Mouse (Mus musculus): ENCODE data around the gene Foxd1. TPM values are rescaled to one million over a fixed set of nuclear protein-coding genes. Genes with fewer than 3 reads are reported as not detected.

Gene Foxd1
- 1 to 10 TPM; 1.1 to 2.1 TPM for total RNA-seq (2021)

DNA sequence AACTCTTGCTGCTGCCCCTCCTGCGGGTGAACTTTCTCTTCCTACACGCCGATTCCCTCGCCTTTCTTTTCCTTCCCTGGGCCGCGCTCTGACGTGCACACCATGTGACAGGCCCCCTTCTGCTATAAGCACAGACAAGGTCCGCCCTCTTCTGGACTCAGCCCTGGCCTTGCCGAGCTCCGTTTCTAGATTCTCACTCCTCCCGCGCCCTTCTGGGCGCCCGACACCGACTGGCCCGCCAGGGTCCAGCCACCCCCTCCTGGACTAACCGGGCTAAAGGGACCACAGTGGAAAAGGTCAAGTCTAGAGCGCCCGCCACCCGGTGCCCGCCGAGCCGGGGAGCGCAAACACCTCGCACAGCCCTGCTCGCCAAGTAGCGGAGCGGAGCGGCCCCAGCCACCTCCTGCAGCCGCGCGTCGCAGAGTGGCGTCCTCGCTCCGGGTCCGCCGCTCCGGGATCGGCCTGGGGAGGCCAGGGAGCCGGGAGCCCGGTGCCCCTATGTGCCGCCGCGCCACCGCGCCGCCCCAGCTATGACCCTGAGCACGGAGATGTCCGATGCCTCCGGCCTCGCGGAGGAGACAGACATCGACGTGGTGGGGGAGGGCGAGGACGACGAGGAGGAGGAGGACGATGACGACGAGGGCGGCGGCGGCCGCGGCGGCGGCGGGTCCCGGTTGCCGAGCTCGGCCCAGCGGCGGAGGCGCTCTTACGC lies at the start of gene Foxd1:
Gene Foxd1, plus strand, starts transcription at position 153 of the 712 bp plus-strand sequence.
- no peak for DNase-seq (ENCODE audit: low spot score in 2 of 2)
- intact Hi-C loops (cut with DNase I), result loop anchor here (2.0 kb wide), 1 partner anchor 233 kb away; no protein-coding TSS in a partner anchor

DNA sequence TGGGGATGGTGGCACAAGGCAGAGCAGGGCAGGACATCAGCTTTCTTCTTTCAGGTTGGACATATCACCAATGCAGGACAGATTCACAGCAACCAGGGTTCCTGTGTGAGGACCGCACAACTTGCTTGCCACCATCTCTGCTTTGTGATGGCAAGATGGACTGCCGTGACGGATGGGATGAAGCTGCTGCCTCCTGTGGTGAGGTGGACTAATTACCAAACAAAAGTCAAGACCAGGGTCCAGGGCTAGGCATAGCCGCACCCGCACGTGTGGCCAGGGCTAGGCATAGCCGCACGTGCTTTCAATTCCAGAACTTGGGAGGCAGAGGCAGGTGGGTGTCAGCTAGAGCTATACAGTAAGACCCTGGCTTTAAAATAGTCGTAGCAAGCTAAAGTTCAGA lies 48.8 kb upstream of the Foxd1 start:
- no peak for DNase-seq (ENCODE audit: low spot score in 2 of 2)
- intact Hi-C loops (cut with DNase I), result no loop called here

DNA sequence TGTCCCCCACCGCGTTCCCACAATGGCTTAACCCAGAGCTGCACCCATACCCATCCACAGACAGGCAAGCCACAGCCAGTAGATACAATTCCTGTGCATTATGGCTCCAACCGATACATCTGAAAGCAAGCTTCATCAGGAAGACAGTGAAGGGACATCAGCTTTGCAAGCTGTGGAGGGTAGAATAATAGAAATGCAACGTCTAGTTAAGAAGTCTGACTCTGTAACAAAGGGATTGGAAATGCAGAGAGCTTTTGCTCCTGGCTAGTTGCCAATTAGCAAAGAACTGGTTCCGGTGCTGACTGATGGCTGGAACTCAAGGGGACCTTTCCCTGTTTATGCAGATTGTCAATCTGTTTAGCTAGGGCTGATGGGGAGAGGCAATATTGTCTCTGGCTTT lies 47.6 kb upstream of the Foxd1 start:
- intact Hi-C loops (cut with DNase I), result no loop called here
- no peak for DNase-seq (ENCODE audit: low spot score in 2 of 2)

DNA sequence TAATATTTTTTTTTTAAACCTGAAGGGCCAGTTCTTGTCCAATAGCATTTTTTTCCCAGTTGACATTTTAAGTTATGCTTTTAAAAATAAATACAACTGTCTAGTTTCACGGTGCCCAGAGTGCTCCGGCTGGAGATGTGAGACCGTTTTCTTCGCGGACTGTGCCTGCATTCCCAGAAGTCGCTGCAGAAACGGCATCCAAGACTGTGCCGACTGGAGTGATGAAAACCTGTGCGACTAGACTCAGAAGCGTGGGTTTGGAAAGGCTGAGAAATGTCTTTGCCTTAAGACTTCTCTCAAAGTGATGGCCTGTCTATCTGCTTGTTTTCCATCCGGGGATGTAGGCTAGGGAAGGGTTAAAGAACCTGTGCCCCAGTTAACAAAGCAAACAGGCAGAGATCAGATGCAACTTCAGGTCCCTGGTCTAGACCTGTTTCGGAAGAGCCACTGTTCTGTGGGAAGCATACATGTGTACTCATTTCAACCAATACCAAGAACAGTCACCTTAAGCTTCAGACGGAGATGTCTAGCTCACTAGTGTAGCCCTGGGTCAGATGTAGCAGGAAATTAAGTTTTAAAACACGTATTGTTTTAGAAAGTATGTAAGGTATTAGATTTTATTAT lies 47.1 kb upstream of the Foxd1 start:
- intact Hi-C loops (cut with DNase I), result no loop called here
- DNase-seq (ENCODE audit: low spot score in 2 of 2), result peak in 1 of 2 experiments; percentile 9

DNA sequence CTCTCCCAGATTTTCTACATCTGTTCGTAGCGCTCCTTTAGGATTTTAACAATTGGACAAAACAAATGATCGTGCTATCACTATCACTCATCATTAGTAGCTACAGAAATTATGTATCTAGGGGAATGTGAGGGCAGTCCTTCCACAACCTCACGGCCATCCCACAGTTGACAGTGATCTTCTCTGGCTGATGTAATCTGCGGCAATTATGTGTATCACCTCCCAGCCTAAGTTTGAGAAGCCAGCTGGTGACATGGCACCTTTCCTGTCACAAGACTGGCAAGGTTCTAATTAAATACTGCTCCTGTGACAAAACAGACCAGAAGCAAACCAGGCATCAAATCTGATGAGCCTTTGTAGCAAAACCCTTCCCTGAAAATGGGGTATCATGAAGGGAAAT lies 46.0 kb upstream of the Foxd1 start:
- intact Hi-C loops (cut with DNase I), result no loop called here
- DNase-seq (ENCODE audit: low spot score in 2 of 2), result no peak

- intact Hi-C loops (cut with DNase I), result no loop called here
- DNase-seq (ENCODE audit: low spot score in 2 of 2), result no peak
Measured at GRCm38 (mm10) chr13:98308724-98309123, 45.3 kb upstream of the Foxd1 start.

DNA sequence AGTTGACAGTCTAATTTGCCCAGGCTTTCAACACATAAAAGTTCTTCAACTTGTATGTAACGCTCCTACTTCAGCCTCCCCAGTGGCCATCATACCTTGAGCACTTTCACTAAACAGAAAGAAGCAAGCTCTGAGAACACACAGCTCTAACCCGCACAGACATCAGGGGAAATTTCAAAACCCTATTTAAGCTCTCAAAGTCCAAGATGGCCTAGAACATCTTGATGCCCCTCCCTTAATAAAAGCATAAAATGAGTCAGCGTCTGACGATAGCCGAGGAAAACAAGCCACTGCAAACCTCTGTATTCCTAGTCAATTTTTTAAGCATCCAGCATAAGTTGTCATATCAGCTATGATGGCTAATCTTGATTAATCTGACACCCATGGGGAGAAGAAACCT lies 42.4 kb upstream of the Foxd1 start:
- intact Hi-C loops (cut with DNase I), result no loop called here
- DNase-seq (ENCODE audit: low spot score in 2 of 2), result no peak

GRCm38 (mm10) chr13:98313631-98314030 lies 40.4 kb upstream of the Foxd1 start:
- intact Hi-C loops (cut with DNase I), result no loop called here

DNA sequence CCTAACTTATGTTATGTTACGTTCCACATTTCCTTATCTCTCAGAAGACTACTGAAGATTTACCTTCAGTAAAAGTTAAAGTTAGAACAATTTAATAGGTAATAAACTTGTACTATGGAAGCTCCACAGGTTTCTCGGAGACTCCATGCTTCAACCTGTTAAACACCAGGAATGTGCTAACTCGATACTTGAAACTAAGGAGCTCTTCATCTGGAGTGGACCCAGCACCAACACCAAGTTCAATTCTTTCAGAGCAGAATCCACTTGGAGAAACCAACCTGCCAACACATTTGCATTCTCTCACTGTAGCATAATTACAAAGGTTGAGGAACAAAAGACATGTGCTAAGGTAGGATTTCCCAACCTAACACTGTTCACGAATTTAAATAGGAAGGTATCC lies 38.9 kb upstream of the Foxd1 start:
- intact Hi-C loops (cut with DNase I), result loop anchor here (5.0 kb wide), 1 partner anchor 53 kb away; the partner anchor contains the start of genes Ankra2 and Utp15

More at GRCm38 (mm10) chr13:98313631-98314030, 40.4 kb upstream of the Foxd1 start:
- DNase-seq (ENCODE audit: low spot score in 2 of 2), result no peak

GRCm38 (mm10) chr13:98316140-98316479 lies 37.9 kb upstream of the Foxd1 start:
- intact Hi-C loops (cut with DNase I), result loop anchor here (5.0 kb wide), 1 partner anchor 54 kb away; the partner anchor contains the start of genes Ankra2 and Utp15
- DNase-seq (ENCODE audit: low spot score in 2 of 2), result no peak

More for the DNA sequence above, 38.9 kb upstream of the Foxd1 start:
- no peak for DNase-seq (ENCODE audit: low spot score in 2 of 2)

- intact Hi-C loops (cut with DNase I), result loop anchor here (5.0 kb wide), 1 partner anchor 54 kb away; the partner anchor contains the start of genes Ankra2 and Utp15
Measured at GRCm38 (mm10) chr13:98316480-98317245, 37.4 kb upstream of the Foxd1 start, which contains the start of gene Btf3. Gene Btf3, minus strand, starts transcription at chr13:98317006.

GRCm38 (mm10) chr13:98317246-98317677 lies 36.8 kb upstream of the Foxd1 start:
- intact Hi-C loops (cut with DNase I), result loop anchor here (5.0 kb wide), 1 partner anchor 55 kb away; the partner anchor contains the start of genes Ankra2 and Utp15
- DNase-seq (ENCODE audit: low spot score in 2 of 2), result no peak

More at GRCm38 (mm10) chr13:98316480-98317245, 37.4 kb upstream of the Foxd1 start, which contains the start of gene Btf3:
- DNase-seq (ENCODE audit: low spot score in 2 of 2), result peak; percentile 93

GRCm38 (mm10) chr13:98317911-98318310 lies 36.1 kb upstream of the Foxd1 start:
- intact Hi-C loops (cut with DNase I), result loop anchor here (5.0 kb wide), 1 partner anchor 56 kb away; the partner anchor contains the start of genes Ankra2 and Utp15
- DNase-seq (ENCODE audit: low spot score in 2 of 2), result no peak

- DNase-seq (ENCODE audit: low spot score in 2 of 2), result no peak
- intact Hi-C loops (cut with DNase I), result no loop called here
Measured at GRCm38 (mm10) chr13:98325034-98325433, 29.0 kb upstream of the Foxd1 start.

GRCm38 (mm10) chr13:98332106-98332505 lies 21.9 kb upstream of the Foxd1 start:
- intact Hi-C loops (cut with DNase I), result no loop called here
- no peak for DNase-seq (ENCODE audit: low spot score in 2 of 2)

DNA sequence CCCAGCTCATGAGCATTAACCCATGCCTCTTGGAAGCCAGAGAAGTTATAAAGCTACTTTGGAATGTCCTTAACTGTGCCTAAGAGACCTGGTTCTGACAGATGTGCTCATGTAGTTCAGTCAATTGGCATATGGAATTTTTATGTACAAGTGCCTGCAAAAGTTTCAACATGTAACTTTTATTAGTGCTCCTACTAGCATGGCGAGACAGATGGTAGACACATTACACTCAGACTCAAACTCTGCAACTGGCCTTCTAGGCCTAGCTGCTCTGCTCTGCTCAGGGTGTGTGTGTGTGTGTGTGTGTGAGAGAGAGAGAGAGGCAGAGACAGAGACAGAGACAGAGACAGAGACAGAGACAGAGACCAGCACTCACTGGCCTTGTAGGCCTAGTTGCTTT lies 17.8 kb upstream of the Foxd1 start:
- DNase-seq (ENCODE audit: low spot score in 2 of 2), result no peak
- intact Hi-C loops (cut with DNase I), result no loop called here

GRCm38 (mm10) chr13:98340506-98340905 lies 13.5 kb upstream of the Foxd1 start:
- intact Hi-C loops (cut with DNase I), result no loop called here
- DNase-seq (ENCODE audit: low spot score in 2 of 2), result no peak

DNA sequence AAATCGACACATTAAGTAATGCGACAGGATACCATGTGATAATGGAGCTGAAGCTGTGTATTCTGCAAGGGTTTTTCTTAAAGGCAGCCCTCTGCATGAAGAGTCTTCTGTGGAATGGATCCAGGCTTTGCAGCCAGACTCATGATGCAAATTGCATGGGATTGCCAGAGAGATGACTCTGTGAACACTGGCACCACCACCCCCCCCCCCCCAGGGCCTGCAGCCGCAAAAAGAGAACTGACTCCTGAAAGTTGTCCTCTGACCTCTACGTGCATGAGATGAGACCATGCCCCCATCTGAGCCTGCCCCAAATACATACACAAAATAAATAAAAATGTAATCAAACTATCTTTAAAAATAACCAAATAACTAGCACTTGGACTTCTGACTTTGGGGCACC lies 4.6 kb upstream of the Foxd1 start:
- DNase-seq (ENCODE audit: low spot score in 2 of 2), result no peak
- intact Hi-C loops (cut with DNase I), result no loop called here

GRCm38 (mm10) chr13:98351527-98351926 lies 2.5 kb upstream of the Foxd1 start:
- intact Hi-C loops (cut with DNase I), result no loop called here
- no peak for DNase-seq (ENCODE audit: low spot score in 2 of 2)

DNA sequence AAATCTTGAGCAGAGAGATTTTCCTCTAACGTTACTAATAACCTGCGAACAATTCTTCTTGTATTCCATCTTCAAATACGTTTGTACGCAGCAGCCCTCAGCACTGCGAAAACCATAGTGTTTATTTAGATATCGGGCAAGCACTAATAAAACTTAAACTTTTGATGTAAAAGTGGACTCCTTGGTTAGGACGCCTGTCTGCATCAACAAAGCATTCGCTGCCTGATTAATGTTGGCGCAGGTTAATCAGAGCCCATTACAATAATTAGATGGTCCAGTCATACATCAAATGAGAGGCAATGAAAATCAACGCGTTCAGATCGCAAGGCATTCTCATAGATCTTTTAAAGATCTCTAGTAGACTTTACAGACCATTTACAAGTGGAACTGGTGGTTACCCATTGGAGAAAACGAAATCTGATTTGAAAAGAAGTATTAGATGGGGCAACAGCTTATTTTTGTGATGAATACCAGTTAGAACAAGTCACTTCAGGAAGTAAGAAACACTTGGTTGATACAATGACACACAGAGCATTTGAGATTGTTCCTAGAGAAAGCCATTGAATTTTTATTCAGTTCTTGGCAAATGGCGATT lies 1.6 kb upstream of the Foxd1 start:
- intact Hi-C loops (cut with DNase I), result no loop called here
- no peak for DNase-seq (ENCODE audit: low spot score in 2 of 2)
